Mouse (Mus musculus): ENCODE results near the gene Ankrd63.

DNA sequence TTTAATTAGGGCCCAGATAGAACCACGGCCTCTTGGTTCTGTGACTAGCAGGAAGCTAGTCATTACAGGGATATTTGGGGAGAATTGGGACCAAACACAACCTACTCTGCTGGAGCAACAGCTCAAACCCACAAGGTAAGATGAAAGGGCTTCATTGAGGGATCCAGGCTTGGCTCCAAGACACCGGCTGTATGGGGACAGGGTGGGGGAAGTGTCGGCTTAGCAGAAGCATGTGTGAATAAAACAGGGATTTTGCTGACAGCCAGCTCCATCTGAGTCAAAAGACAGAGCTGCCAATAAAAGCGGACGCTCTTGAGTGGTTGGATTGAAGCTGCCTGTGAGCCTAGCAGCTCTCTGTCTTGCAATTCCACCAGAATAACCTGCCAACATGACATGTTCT, 29.6 kb upstream of the Ankrd63 start:
- TF ChIP-seq POLR2A (IDR thresholded peaks at IDR 0.05; ENCODE audit: borderline replicate concordance, low read depth, low read length) (no peak), CTCF (IDR thresholded peaks at IDR 0.05; ENCODE audit: low read depth, low read length) (no peak)
